Mouse (Mus musculus): ENCODE results near the gene D5Ertd579e. TPM values are rescaled to one million over a fixed set of nuclear protein-coding genes. Genes with fewer than 3 reads are reported as not detected.

D5Ertd579e gene
- polyA plus RNA-seq, 1 experiment from 2014 or later: 37.3 TPM

- Histone ChIP-seq H3K9ac (no peak overlapping the region), H3K9me3 (no peaks in the 10 kb centered on the region), H3K27ac (no peak overlapping the region), H3K27me3 (replicated peaks) (no peaks in the 10 kb centered on the region), H3K4me1 (no peaks in the 10 kb centered on the region), H3K36me3 (no peaks in the 10 kb centered on the region), H3K4me2 (replicated peaks) (no peak overlapping the region), H3K4me3 (no peak overlapping the region)
- WGBS: 40% methylated on average over 7 of the region's 7 CpGs
- no peak for ATAC-seq (ENCODE audit: low FRiP score, low read depth)
Measured at GRCm38 (mm10) chr5:36557584-36558308, 138.1 kb downstream of the D5Ertd579e start.

DNA sequence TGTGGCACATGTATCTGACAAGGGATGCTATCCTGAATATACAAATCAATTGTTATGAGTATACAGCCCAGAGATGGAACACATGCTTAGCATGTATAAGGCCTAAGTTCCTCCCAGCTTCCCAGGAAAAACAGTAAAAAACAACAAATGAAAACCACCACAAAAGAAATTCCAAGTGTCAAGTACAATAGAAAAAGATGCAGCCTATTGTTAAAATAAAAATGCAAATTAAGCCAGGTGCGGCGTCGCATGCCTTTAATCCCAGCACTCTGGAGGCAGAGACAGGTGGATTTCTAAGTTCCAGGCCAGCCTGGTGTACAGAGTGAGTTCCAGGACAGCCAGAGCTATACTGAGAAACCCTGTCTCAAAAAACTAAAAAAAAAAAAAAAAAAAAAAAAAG lies 138.9 kb downstream of the D5Ertd579e start:
- no peaks in the 10 kb centered on the region for H3K27me3 ChIP-seq (replicated peaks)
- H3K36me3 ChIP-seq: no peaks in the 10 kb centered on the region
- no peaks in the 10 kb centered on the region for H3K4me1 ChIP-seq
- WGBS: 68% methylated on average over 3 of the region's 3 CpGs
- H3K4me2 ChIP-seq (replicated peaks): no peak overlapping the region
- no peak overlapping the region for H3K9ac ChIP-seq
- no peak overlapping the region for H3K4me3 ChIP-seq
- no peak for ATAC-seq (ENCODE audit: low FRiP score, low read depth)
- H3K27ac ChIP-seq: no peak overlapping the region
- H3K9me3 ChIP-seq: no peaks in the 10 kb centered on the region

GRCm38 (mm10) chr5:36556289-36556688 lies 139.5 kb downstream of the D5Ertd579e start:
- no peak for ATAC-seq (ENCODE audit: low FRiP score, low read depth)
- Histone ChIP-seq H3K36me3 (no peaks in the 10 kb centered on the region), H3K9ac (no peak overlapping the region), H3K4me2 (replicated peaks) (no peak overlapping the region), H3K27ac (no peak overlapping the region), H3K27me3 (replicated peaks) (no peaks in the 10 kb centered on the region), H3K4me1 (no peaks in the 10 kb centered on the region), H3K4me3 (no peak overlapping the region), H3K9me3 (no peaks in the 10 kb centered on the region)
- 66% methylated on average over 4 of the region's 4 CpGs for WGBS

GRCm38 (mm10) chr5:36554496-36554895 lies 141.3 kb downstream of the D5Ertd579e start:
- Histone ChIP-seq H3K4me2 (replicated peaks) (no peak overlapping the region), H3K36me3 (no peaks in the 10 kb centered on the region), H3K9me3 (no peaks in the 10 kb centered on the region), H3K27me3 (replicated peaks) (no peaks in the 10 kb centered on the region), H3K4me1 (no peaks in the 10 kb centered on the region), H3K27ac (no peak overlapping the region), H3K9ac (no peak overlapping the region), H3K4me3 (no peak overlapping the region)
- WGBS: 78% methylated on average over 5 of the region's 5 CpGs
- no peak for ATAC-seq (ENCODE audit: low FRiP score, low read depth)

GRCm38 (mm10) chr5:36553886-36554285 lies 141.9 kb downstream of the D5Ertd579e start:
- H3K27ac ChIP-seq: no peak overlapping the region
- no peak overlapping the region for H3K4me2 ChIP-seq (replicated peaks)
- H3K9ac ChIP-seq: no peak overlapping the region
- WGBS: 90% methylated on average over 4 of the region's 4 CpGs
- H3K4me1 ChIP-seq: no peaks in the 10 kb centered on the region
- H3K9me3 ChIP-seq: no peaks in the 10 kb centered on the region
- H3K4me3 ChIP-seq: no peak overlapping the region
- no peak for ATAC-seq (ENCODE audit: low FRiP score, low read depth)
- no peaks in the 10 kb centered on the region for H3K36me3 ChIP-seq
- H3K27me3 ChIP-seq (replicated peaks): no peaks in the 10 kb centered on the region

- Histone ChIP-seq H3K36me3 (no peaks in the 10 kb centered on the region), H3K4me1 (no peaks in the 10 kb centered on the region), H3K9ac (no peak overlapping the region), H3K4me3 (no peak overlapping the region), H3K4me2 (replicated peaks) (no peak overlapping the region), H3K9me3 (no peaks in the 10 kb centered on the region), H3K27me3 (replicated peaks) (no peaks in the 10 kb centered on the region), H3K27ac (no peak overlapping the region)
- WGBS: 96% methylated on average over 2 of the region's 2 CpGs
- no peak for ATAC-seq (ENCODE audit: low FRiP score, low read depth)
Measured at GRCm38 (mm10) chr5:36553056-36553606, 142.7 kb downstream of the D5Ertd579e start.

- H3K36me3 ChIP-seq: no peaks in the 10 kb centered on the region
- WGBS: 91% methylated on average over 4 of the region's 4 CpGs
- H3K27ac ChIP-seq: no peak overlapping the region
- H3K4me1 ChIP-seq: no peaks in the 10 kb centered on the region
- no peaks in the 10 kb centered on the region for H3K9me3 ChIP-seq
- H3K4me3 ChIP-seq: no peak overlapping the region
- no peak overlapping the region for H3K4me2 ChIP-seq (replicated peaks)
- no peaks in the 10 kb centered on the region for H3K27me3 ChIP-seq (replicated peaks)
- ATAC-seq (ENCODE audit: low FRiP score, low read depth): no peak
- no peak overlapping the region for H3K9ac ChIP-seq
Measured at GRCm38 (mm10) chr5:36552391-36552790, 143.4 kb downstream of the D5Ertd579e start.

Other genes with a start within 250 kb of the D5Ertd579e start
- gene Grpel1, start 231.0 kb downstream of the D5Ertd579e start, polyA plus RNA-seq (2016; fragmentation: Nextera tagmentation; extraction: Ambion mirVana): 46.1 and 48.2 TPM in 2 replicates
- gene Tada2b, start 211.7 kb downstream of the D5Ertd579e start, polyA plus RNA-seq (2016; fragmentation: Nextera tagmentation; extraction: Ambion mirVana): 2.5 and 2.7 TPM in 2 replicates
- 4.0 and 4.6 TPM in 2 replicates for gene Ccdc96, start 211.4 kb downstream of the D5Ertd579e start, polyA plus RNA-seq (2016; fragmentation: Nextera tagmentation; extraction: Ambion mirVana)
- gene Tbc1d14, start 102.7 kb downstream of the D5Ertd579e start, polyA plus RNA-seq (2016; fragmentation: Nextera tagmentation; extraction: Ambion mirVana): 57.3 TPM in 2 replicates
- gene Bloc1s4, start 52.6 kb upstream of the D5Ertd579e start, polyA plus RNA-seq (2016; fragmentation: Nextera tagmentation; extraction: Ambion mirVana): 29.9 and 32.8 TPM in 2 replicates
- gene Mrfap1, start 100.7 kb upstream of the D5Ertd579e start, polyA plus RNA-seq (2016; fragmentation: Nextera tagmentation; extraction: Ambion mirVana): 472 and 501 TPM in 2 replicates
- 11.5 and 14.2 TPM in 2 replicates for gene Man2b2, start 134.6 kb upstream of the D5Ertd579e start, polyA plus RNA-seq (2016; fragmentation: Nextera tagmentation; extraction: Ambion mirVana)
- 27.1 and 27.8 TPM in 2 replicates for gene Ppp2r2c, start 172.5 kb upstream of the D5Ertd579e start, polyA plus RNA-seq (2016; fragmentation: Nextera tagmentation; extraction: Ambion mirVana)

All from neural tube, embryonic 12.5 days (tissue).